Mouse (Mus musculus) liver, embryonic 16.5 days (tissue): Measurements from ENCODE around the gene Pdlim4. TPM values are rescaled to one million over a fixed set of nuclear protein-coding genes. Genes with fewer than 3 reads are reported as not detected.

Experiments used
- ATAC-seq: fragments of 200-750 bp; cut with Nextera tagmentation; 2 replicates; pipeline ENCODE4 v1.8.0; 2017; ENCODE audit warnings: low read depth, mild to moderate bottlenecking, moderate number of reproducible peaks, moderate library complexity
- H3K27ac ChIP-seq: fragments of 300-500 bp; sonication (generic); 2 replicates; pipeline ENCODE4 v1.5.1; 2014; ENCODE audit warnings: mild to moderate bottlenecking, low read length
- H3K27me3 ChIP-seq: fragments of 300-500 bp; sonication (generic); 2 replicates; pipeline ENCODE4 v1.6.1; 2014; ENCODE audit warnings: low read depth, low read length, mixed read lengths; ENCODE audit not compliant: control insufficient read depth, insufficient read depth
- H3K36me3 ChIP-seq: fragments of 300-500 bp; sonication (generic); 2 replicates; pipeline ENCODE4 v1.6.1; 2014; ENCODE audit warnings: mild to moderate bottlenecking; ENCODE audit not compliant: control insufficient read depth, insufficient read depth
- H3K4me1 ChIP-seq: fragments of 300-500 bp; sonication (generic); 2 replicates; pipeline ENCODE4 v1.6.1; 2014; ENCODE audit warnings: low read depth, low read length, mixed read lengths; ENCODE audit not compliant: control insufficient read depth
- H3K4me2 ChIP-seq: fragments of 300-500 bp; sonication (generic); 2 replicates; pipeline ENCODE4 v1.6.1; 2014; ENCODE audit warnings: low read depth, low read length, mixed read lengths
- H3K4me3 ChIP-seq: fragments of 300-500 bp; sonication (generic); 2 replicates; pipeline ENCODE4 v1.5.1; 2014; ENCODE audit warnings: low read depth, mild to moderate bottlenecking, low read length
- H3K9ac ChIP-seq: fragments of 300-500 bp; sonication (generic); 2 replicates; pipeline ENCODE4 v1.6.1; 2014; ENCODE audit warnings: low read depth, low read length
- H3K9me3 ChIP-seq: fragments of 300-500 bp; sonication (generic); replicated peaks from 2 replicates; pipeline ENCODE4 v1.6.1; 2016; ENCODE audit warnings: low read length; ENCODE audit not compliant: control insufficient read depth
- WGBS: fragments of 180-500 bp; shearing (Covaris S2); extraction: QIAGEN DNeasy Blood & Tissue Kit; methylation state at CpG from one replicate; pipeline ENCODE4 v1.1.7; 2014; ENCODE audit not compliant: insufficient replicate concordance; 5-methylcytosine and 5-hydroxymethylcytosine counted together
- polyA plus RNA-seq: library from polyadenylated mRNA; unstranded; fragments of >200 nt; fragmentation: Nextera tagmentation; extraction: Ambion mirVana; gene quantifications from 2 replicates; pipeline ENCODE4 v1.2.1, GENCODE M21; 2015

Pdlim4 gene
- 3.2 and 4.0 TPM in 2 replicates for polyA plus RNA-seq

GRCm38 (mm10) chr11:54068520-54069371 is at the start of gene Pdlim4:
Gene Pdlim4 (minus strand): TSS chr11:54069014.
- peaks cover 2% of the 10 kb centered on the region; the same call in 1 of the 2 replicates for H3K4me1 ChIP-seq
- 2% methylated on average over 51 of the region's 61 CpGs for WGBS
- H3K27me3 ChIP-seq, result peaks cover 44% of the 10 kb centered on the region
- peak within 1 kb of the TSS; percentile 63 for H3K4me2 ChIP-seq
- H3K27ac ChIP-seq, result no peak within 1 kb of the TSS
- no peaks in the 10 kb centered on the region for H3K9me3 ChIP-seq
- H3K4me3 ChIP-seq, result peak within 1 kb of the TSS; percentile 47
- H3K36me3 ChIP-seq, result no peaks in the 10 kb centered on the region
- no peak for ATAC-seq
- no peak within 1 kb of the TSS for H3K9ac ChIP-seq

GRCm38 (mm10) chr11:54117096-54117495 is 48.3 kb upstream of the Pdlim4 start:
- Histone ChIP-seq H3K9me3 (no peaks in the 10 kb centered on the region), H3K9ac (no peak overlapping the region), H3K27me3 (no peaks in the 10 kb centered on the region), H3K27ac (no peak overlapping the region), H3K4me2 (no peak overlapping the region), H3K36me3 (no peaks in the 10 kb centered on the region), H3K4me1 (peaks cover 2% of the 10 kb centered on the region; the same call in 1 of the 2 replicates), H3K4me3 (no peak overlapping the region)
- 76% methylated on average over 10 of the region's 10 CpGs for WGBS
- ATAC-seq, result no peak

DNA sequence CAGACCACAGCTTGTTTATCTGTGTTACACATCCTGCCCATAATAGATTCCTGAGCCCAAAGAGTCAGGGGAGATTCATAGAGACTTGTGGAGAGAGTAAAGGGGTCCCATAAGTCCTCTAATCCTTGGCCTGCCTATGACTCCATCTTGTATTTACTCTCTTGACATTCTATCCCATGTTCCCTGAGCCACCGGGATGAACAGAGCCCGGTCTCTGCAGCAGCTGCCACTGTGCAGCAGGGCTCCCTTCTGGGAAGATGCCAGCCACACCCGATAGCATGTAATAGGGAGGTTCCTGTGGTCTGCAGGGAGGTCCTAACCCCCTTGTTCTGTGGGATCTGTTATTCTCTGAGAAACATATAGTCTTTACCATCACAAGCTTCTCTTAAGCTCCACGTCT is 47.6 kb upstream of the Pdlim4 start:
- no peak overlapping the region for H3K4me2 ChIP-seq
- 66% methylated on average over 4 of the region's 4 CpGs for WGBS
- H3K4me1 ChIP-seq, result peaks cover 2% of the 10 kb centered on the region; the same call in 1 of the 2 replicates
- H3K9me3 ChIP-seq, result no peaks in the 10 kb centered on the region
- H3K9ac ChIP-seq, result no peak overlapping the region
- no peak for ATAC-seq
- no peaks in the 10 kb centered on the region for H3K27me3 ChIP-seq
- no peak overlapping the region for H3K4me3 ChIP-seq
- no peak overlapping the region for H3K27ac ChIP-seq
- no peaks in the 10 kb centered on the region for H3K36me3 ChIP-seq

GRCm38 (mm10) chr11:54115911-54116310 is 47.1 kb upstream of the Pdlim4 start:
- WGBS, result 74% methylated on average over 3 of the region's 3 CpGs
- no peak for ATAC-seq
- H3K27me3 ChIP-seq, result no peaks in the 10 kb centered on the region

DNA sequence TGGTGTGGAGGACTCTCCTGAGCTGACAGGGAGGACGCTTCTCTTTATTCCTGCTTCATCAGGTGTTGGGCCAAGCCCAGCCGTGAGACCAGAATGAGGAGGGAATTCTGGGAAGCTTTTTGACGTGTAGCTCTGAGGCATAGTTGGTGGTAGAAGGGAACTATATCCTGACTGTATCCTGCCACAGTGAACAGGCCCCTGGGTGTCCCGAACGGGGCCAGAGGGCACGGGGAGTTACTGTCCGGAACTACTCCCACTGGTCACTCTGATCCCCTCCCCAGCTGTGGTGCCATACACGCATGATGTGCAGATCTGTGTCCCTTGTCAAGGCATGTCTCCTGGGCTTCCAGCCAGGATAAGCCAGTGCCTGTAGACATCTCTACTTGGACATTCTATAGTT is 46.5 kb upstream of the Pdlim4 start:
- no peak overlapping the region for H3K27ac ChIP-seq
- no peak overlapping the region for H3K9ac ChIP-seq
- WGBS, result 73% methylated on average over 8 of the region's 8 CpGs
- H3K4me2 ChIP-seq, result no peak overlapping the region
- H3K4me1 ChIP-seq, result peaks cover 2% of the 10 kb centered on the region; the same call in 1 of the 2 replicates
- no peaks in the 10 kb centered on the region for H3K9me3 ChIP-seq
- no peaks in the 10 kb centered on the region for H3K36me3 ChIP-seq
- no peak overlapping the region for H3K4me3 ChIP-seq
- no peak for ATAC-seq
- H3K27me3 ChIP-seq, result no peaks in the 10 kb centered on the region

More at GRCm38 (mm10) chr11:54115911-54116310, 47.1 kb upstream of the Pdlim4 start:
- H3K36me3 ChIP-seq, result no peaks in the 10 kb centered on the region
- peaks cover 2% of the 10 kb centered on the region; the same call in 1 of the 2 replicates for H3K4me1 ChIP-seq
- H3K9me3 ChIP-seq, result no peaks in the 10 kb centered on the region
- no peak overlapping the region for H3K4me3 ChIP-seq
- no peak overlapping the region for H3K9ac ChIP-seq
- no peak overlapping the region for H3K4me2 ChIP-seq
- H3K27ac ChIP-seq, result no peak overlapping the region

DNA sequence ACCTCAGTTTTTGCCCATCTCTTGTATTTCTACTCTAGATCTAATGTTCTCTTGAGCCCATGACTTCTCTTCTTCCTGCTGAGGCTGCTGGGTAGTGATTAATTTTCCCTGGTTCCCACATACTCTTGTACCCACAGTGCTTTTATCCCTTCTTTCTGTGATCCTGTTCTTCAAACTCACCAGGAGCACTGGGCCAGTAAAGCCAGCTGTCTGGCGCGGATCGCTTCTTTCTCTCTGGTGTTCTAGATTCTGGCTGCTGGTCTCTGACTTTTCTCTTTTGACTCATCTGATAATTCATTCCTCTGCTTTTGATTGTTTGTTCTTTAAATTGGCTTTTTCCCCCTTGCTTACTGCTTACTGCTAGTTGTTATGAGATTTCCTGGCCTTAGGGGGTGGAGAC is 45.9 kb upstream of the Pdlim4 start:
- no peak overlapping the region for H3K9ac ChIP-seq
- H3K36me3 ChIP-seq, result no peaks in the 10 kb centered on the region
- ATAC-seq, result no peak
- no peak overlapping the region for H3K27ac ChIP-seq
- no peak overlapping the region for H3K4me3 ChIP-seq
- H3K9me3 ChIP-seq, result no peaks in the 10 kb centered on the region
- H3K4me1 ChIP-seq, result peaks cover 2% of the 10 kb centered on the region; the same call in 1 of the 2 replicates
- H3K4me2 ChIP-seq, result no peak overlapping the region
- WGBS, result 86% methylated on average over 3 of the region's 3 CpGs
- no peaks in the 10 kb centered on the region for H3K27me3 ChIP-seq

GRCm38 (mm10) chr11:54113352-54113751 is 44.5 kb upstream of the Pdlim4 start:
- no peaks in the 10 kb centered on the region for H3K36me3 ChIP-seq
- H3K27me3 ChIP-seq, result no peaks in the 10 kb centered on the region
- no peak overlapping the region for H3K27ac ChIP-seq
- no peak for ATAC-seq
- peaks cover 2% of the 10 kb centered on the region; the same call in 1 of the 2 replicates for H3K4me1 ChIP-seq
- H3K9me3 ChIP-seq, result no peaks in the 10 kb centered on the region
- H3K4me3 ChIP-seq, result no peak overlapping the region
- no peak overlapping the region for H3K9ac ChIP-seq
- peak overlapping the region; percentile 30 for H3K4me2 ChIP-seq
- 21% methylated on average over 4 of the region's 4 CpGs for WGBS

DNA sequence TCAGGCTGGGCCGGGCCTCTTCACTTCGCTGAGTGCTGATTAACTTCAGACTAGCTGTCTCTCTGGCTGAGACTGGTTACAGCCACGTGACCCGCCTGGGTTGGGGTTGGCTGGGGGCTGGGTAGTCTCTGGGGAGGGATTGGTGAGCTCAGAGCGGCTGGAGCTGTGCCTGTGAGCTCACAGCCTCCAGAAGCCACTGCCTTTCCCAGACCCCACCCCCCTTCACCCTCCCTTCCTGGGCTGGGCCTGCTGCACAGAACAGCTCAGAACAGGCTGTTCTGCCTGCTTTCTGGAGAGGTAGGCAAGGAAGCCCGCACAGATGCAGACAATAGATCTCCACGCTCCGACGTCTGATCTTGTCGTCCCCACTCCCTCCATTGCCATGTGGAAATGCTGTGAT is 44.1 kb upstream of the Pdlim4 start:
- Histone ChIP-seq H3K4me3 (no peak overlapping the region), H3K4me2 (peak overlapping the region; percentile 30), H3K36me3 (no peaks in the 10 kb centered on the region), H3K4me1 (peaks cover 2% of the 10 kb centered on the region; the same call in 1 of the 2 replicates), H3K27me3 (no peaks in the 10 kb centered on the region), H3K27ac (no peak overlapping the region), H3K9ac (no peak overlapping the region), H3K9me3 (no peaks in the 10 kb centered on the region)
- ATAC-seq, result peak; percentile 95
- WGBS, result 2% methylated on average over 10 of the region's 10 CpGs
